Mouse (Mus musculus) stomach, postnatal 0 days (tissue): Measurements from ENCODE around the gene Adgrb3.

ENCODE experiments used
- CTCF ChIP-seq: IDR thresholded peaks from 2 replicates; pipeline ENCODE4 v1.5.1; 2016; ENCODE audit warnings: antibody characterized with exemption, low read depth, mild to moderate bottlenecking, moderate library complexity
- EP300 ChIP-seq: optimal IDR thresholded peaks from 2 replicates; pipeline ENCODE3; 2016; ENCODE audit warnings: antibody characterized with exemption

DNA sequence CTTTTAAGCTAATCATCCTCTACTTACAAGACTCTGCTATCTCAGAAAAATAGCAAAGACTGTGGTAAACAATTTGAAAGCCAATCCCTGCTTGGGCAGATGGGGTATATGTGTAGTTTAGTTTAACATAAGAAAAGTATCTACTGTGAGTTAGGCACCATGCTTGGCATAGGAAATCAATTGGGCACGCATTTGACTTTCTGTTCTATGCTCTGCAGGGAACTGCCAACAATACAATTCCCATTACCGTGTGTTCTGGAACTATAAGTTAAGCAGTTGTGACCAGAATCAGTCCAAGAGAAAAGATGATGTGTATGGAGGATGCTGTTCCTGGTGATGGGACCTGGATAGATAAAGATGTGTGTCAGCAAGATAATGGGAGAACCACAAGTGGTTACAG is 517.2 kb downstream of the Adgrb3 start:
- TF ChIP-seq CTCF (no peak), EP300 (no peak)
